Mouse (Mus musculus) MEL (cell line): ENCODE data around the gene Ugt2a3. TPM values are rescaled to one million over a fixed set of nuclear protein-coding genes. Genes with fewer than 3 reads are reported as not detected.

Source experiments
- DNase-seq: peaks from one replicate; pipeline ENCODE4 v3.0.0; 2011; ENCODE audit warnings: low read depth, low spot score
- H3K27ac ChIP-seq: 2 replicates; pipeline ENCODE4 v1.5.1; 2012; ENCODE audit warnings: low read depth, mild to moderate bottlenecking, control low read depth, low read length, moderate library complexity; ENCODE audit not compliant: control insufficient read depth
- H3K27me3 ChIP-seq, 2 experiments: fragments of 150-350 bp in 1 of 2; sonication (generic) in 1 of 2; 2 replicates each; pipeline ENCODE4 v1.6.1; 2012; ENCODE audit warnings: low read length in 2 of 2, mild to moderate bottlenecking in 2 of 2, improper control_type of control experiment in 1 of 2, moderate library complexity in 1 of 2; ENCODE audit not compliant: insufficient read depth in 2 of 2, control insufficient read depth in 1 of 2
- H3K36me3 ChIP-seq, 2 experiments: 2 replicates each; pipeline ENCODE4 v1.6.1; 2012 to 2014; ENCODE audit warnings: low read length in 2 of 2, improper control_type of control experiment in 1 of 2, inconsistent platforms in 1 of 2, mild to moderate bottlenecking in 1 of 2; ENCODE audit not compliant: insufficient read depth in 2 of 2, control insufficient read depth in 1 of 2
- H3K4me1 ChIP-seq, 2 experiments: fragments of 150-350 bp in 1 of 2; sonication (generic) in 1 of 2; 2 replicates each; pipeline ENCODE4 v1.6.1; 2012; ENCODE audit warnings: low read length in 2 of 2, improper control_type of control experiment in 1 of 2, mild to moderate bottlenecking in 1 of 2; ENCODE audit not compliant: insufficient read depth in 2 of 2, control insufficient read depth in 1 of 2
- H3K4me3 ChIP-seq, 2 experiments: fragments of 150-350 bp in 1 of 2; sonication (generic) in 1 of 2; 2 replicates each; pipeline ENCODE4 v1.5.1; 2012; ENCODE audit warnings: low read depth in 2 of 2, low read length in 2 of 2, mild to moderate bottlenecking in 2 of 2, moderate library complexity in 2 of 2, control low read depth in 1 of 2, improper control_type of control experiment in 1 of 2; ENCODE audit not compliant: control insufficient read depth in 1 of 2, insufficient read depth in 1 of 2
- H3K79me2 ChIP-seq: 2 replicates; pipeline ENCODE4 v1.6.1; 2012; ENCODE audit warnings: mild to moderate bottlenecking, low read length, moderate library complexity; ENCODE audit not compliant: control insufficient read depth, poor library complexity, insufficient read depth
- H3K9ac ChIP-seq: 2 replicates; pipeline ENCODE4 v1.6.1; 2012; ENCODE audit warnings: low read depth, mild to moderate bottlenecking, control low read depth, low read length, moderate library complexity; ENCODE audit not compliant: control insufficient read depth, poor library complexity, severe bottlenecking
- H3K9me3 ChIP-seq: fragments of 150-350 bp; sonication (generic); replicated peaks from 2 replicates; pipeline ENCODE4 v1.6.1; 2012; ENCODE audit warnings: mild to moderate bottlenecking, low read length, improper control_type of control experiment, moderate library complexity; ENCODE audit not compliant: insufficient read depth
- E2F4 ChIP-seq: IDR thresholded peaks from 2 replicates; pipeline ENCODE4 v1.6.1; 2011; ENCODE audit warnings: low read depth, low read length, improper control_type of control experiment, borderline replicate concordance
- ELF1 ChIP-seq: IDR thresholded peaks from 2 replicates; pipeline ENCODE4 v1.6.1; 2014; ENCODE audit warnings: low read depth, mild to moderate bottlenecking, inconsistent platforms, low read length, improper control_type of control experiment, moderate library complexity
- GATA1 ChIP-seq: IDR thresholded peaks from 2 replicates; pipeline ENCODE4 v1.6.1; 2011; ENCODE audit warnings: low read depth, low read length, improper control_type of control experiment
- JUND ChIP-seq: IDR thresholded peaks from 2 replicates; pipeline ENCODE4 v1.6.1; 2011; ENCODE audit warnings: low read depth, mild to moderate bottlenecking, improper control_type of control experiment, low read length
- KAT2A ChIP-seq: conservative IDR thresholded peaks from 2 replicates; pipeline ENCODE4 v1.6.1; 2012; ENCODE audit warnings: low read depth, low read length, improper control_type of control experiment, inconsistent platforms
- MAFK ChIP-seq: IDR thresholded peaks from 2 replicates; pipeline ENCODE4 v1.6.1; 2011; ENCODE audit warnings: low read depth, mild to moderate bottlenecking, low read length, improper control_type of control experiment, borderline replicate concordance
- MAX ChIP-seq: IDR thresholded peaks from 2 replicates; pipeline ENCODE4 v1.6.1; 2011; ENCODE audit warnings: low read length, improper control_type of control experiment
- MXI1 ChIP-seq: IDR thresholded peaks from 2 replicates; pipeline ENCODE4 v1.6.1; 2011; ENCODE audit warnings: mild to moderate bottlenecking, low read depth, low read length, improper control_type of control experiment
- MYB ChIP-seq: IDR thresholded peaks from 2 replicates; pipeline ENCODE4 v1.6.1; 2011; ENCODE audit warnings: mild to moderate bottlenecking, low read depth, low read length, improper control_type of control experiment
- MYC ChIP-seq: IDR thresholded peaks from 2 replicates; pipeline ENCODE4 v1.6.1; 2011; ENCODE audit warnings: low read depth, mild to moderate bottlenecking, low read length, improper control_type of control experiment, moderate library complexity
- POLR2AphosphoS2 ChIP-seq: IDR thresholded peaks from 2 replicates; pipeline ENCODE4 v1.6.1; 2011; ENCODE audit warnings: low read length, improper control_type of control experiment
- POLR2AphosphoS5 ChIP-seq: IDR thresholded peaks from 2 replicates; pipeline ENCODE4 v1.6.1; 2012; ENCODE audit warnings: low read depth, borderline replicate concordance, mild to moderate bottlenecking, inconsistent platforms, low read length, moderate library complexity, mixed read lengths
- TBP ChIP-seq: IDR thresholded peaks from 2 replicates; pipeline ENCODE4 v1.8.0; 2011; ENCODE audit warnings: low read depth, low read length, improper control_type of control experiment
- UBTF ChIP-seq: IDR thresholded peaks from 2 replicates; pipeline ENCODE4 v1.6.1; 2012; ENCODE audit warnings: low read depth, mild to moderate bottlenecking, inconsistent platforms, low read length, improper control_type of control experiment, moderate library complexity, borderline replicate concordance; ENCODE audit not compliant: insufficient read depth
- ZC3H11A ChIP-seq: IDR thresholded peaks from 2 replicates; pipeline ENCODE4 v1.6.1; 2012; ENCODE audit warnings: low read depth, mild to moderate bottlenecking, inconsistent platforms, low read length, improper control_type of control experiment
- polyA plus RNA-seq, 2 experiments: library from polyadenylated mRNA; stranded (reverse) in 1 of 2; unstranded in 1 of 2; fragments of >175 nt in 1 of 2; fragments of >200 nt in 1 of 2; gene quantifications; 2 replicates each; pipeline versions ENCODE4 v1.2.1 to v1.2.4; 2012; ENCODE audit warnings: low replicate concordance in 2 of 2, low read depth in 1 of 2; ENCODE audit not compliant: insufficient read length in 2 of 2, insufficient read depth in 1 of 2, missing spikeins in 1 of 2
- total RNA-seq: library from RNA; depleted of rRNA; stranded (reverse); fragments of 300-350 nt; gene quantifications from 2 replicates; pipeline ENCODE4 v1.2.3, GENCODE M21; 2012; rRNA removed

Gene Ugt2a3
- total and polyA plus RNA-seq, 3 experiments = not detected

- no peak overlapping the region for H3K27ac ChIP-seq
- H3K9ac ChIP-seq = no peak overlapping the region
- TF ChIP-seq TBP = no peak
- no peak for TF ChIP-seq ELF1
- no peak for TF ChIP-seq MXI1
- no peak for TF ChIP-seq MYB
- no peak for TF ChIP-seq GATA1
- no peak for TF ChIP-seq UBTF
- no peak for TF ChIP-seq MAX
- TF ChIP-seq ZC3H11A = no peak
- TF ChIP-seq JUND = no peak
- TF ChIP-seq E2F4 = no peak
- no peak for TF ChIP-seq KAT2A
- no peak for TF ChIP-seq POLR2AphosphoS5
- no peak for TF ChIP-seq MYC
- TF ChIP-seq POLR2AphosphoS2 = no peak
- TF ChIP-seq MAFK = no peak
- H3K4me1 ChIP-seq = no peaks in the 10 kb centered on the region
- no peaks in the 10 kb centered on the region for H3K9me3 ChIP-seq
- DNase-seq = no peak
- no peaks in the 10 kb centered on the region for H3K79me2 ChIP-seq
- H3K27me3 ChIP-seq = no peaks in the 10 kb centered on the region
- H3K36me3 ChIP-seq = no peaks in the 10 kb centered on the region
- no peak overlapping the region for H3K4me3 ChIP-seq
These were observed 61.4 kb downstream of the Ugt2a3 start for GRCm38 (mm10) chr5:87275581-87275980.

Other genes with a start within 250 kb of the Ugt2a3 start
- not detected in 2 replicates for gene Ugt2b36, start 244.6 kb downstream of the Ugt2a3 start, total RNA-seq
- gene Ugt2b36, start 244.6 kb downstream of the Ugt2a3 start, polyA plus RNA-seq = not detected
- not detected in 2 replicates for gene Ugt2b5, start 196.9 kb downstream of the Ugt2a3 start, total RNA-seq
- not detected for gene Ugt2b5, start 196.9 kb downstream of the Ugt2a3 start, polyA plus RNA-seq
- gene Ugt2b37, start 82.4 kb downstream of the Ugt2a3 start, total RNA-seq = not detected in 2 replicates
- not detected for gene Ugt2b37, start 82.4 kb downstream of the Ugt2a3 start, polyA plus RNA-seq
- not detected in 2 replicates for gene Ugt2b38, start 87.0 kb upstream of the Ugt2a3 start, total RNA-seq
- gene Ugt2b38, start 87.0 kb upstream of the Ugt2a3 start, polyA plus RNA-seq = not detected
- gene Ugt2a2, start 145.1 kb upstream of the Ugt2a3 start, total RNA-seq = not detected in 2 replicates
- gene Ugt2a2, start 145.1 kb upstream of the Ugt2a3 start, polyA plus RNA-seq = not detected
- not detected in 2 replicates for gene Gm43638, start 149.6 kb upstream of the Ugt2a3 start, total RNA-seq
- gene Gm43638, start 149.6 kb upstream of the Ugt2a3 start, polyA plus RNA-seq = not detected
- not detected in 2 replicates for gene Ugt2a1, start 153.7 kb upstream of the Ugt2a3 start, total RNA-seq
- not detected for gene Ugt2a1, start 153.7 kb upstream of the Ugt2a3 start, polyA plus RNA-seq
- gene Sult1b1, start 201.0 kb upstream of the Ugt2a3 start, total RNA-seq = not detected in 2 replicates
- not detected for gene Sult1b1, start 201.0 kb upstream of the Ugt2a3 start, polyA plus RNA-seq
- not detected in 2 replicates for gene Sult1d1, start 231.8 kb upstream of the Ugt2a3 start, total RNA-seq
- not detected for gene Sult1d1, start 231.8 kb upstream of the Ugt2a3 start, polyA plus RNA-seq